Mouse (Mus musculus) forebrain, embryonic 11.5 days (tissue): ENCODE measurements around the gene Smyd4. TPM values are rescaled to one million over a fixed set of nuclear protein-coding genes. Genes with fewer than 3 reads are reported as not detected.

Source experiments
- ATAC-seq: fragments of 200-750 bp; cut with Nextera tagmentation; replicated peaks from 2 replicates; pipeline ENCODE4 v1.8.0; 2017; ENCODE audit warnings: moderate TSS enrichment; ENCODE audit not compliant: low FRiP score
- DNase-seq: peaks from one replicate; pipeline ENCODE4 v3.0.0-alpha.2; 2017; ENCODE audit warnings: low spot score
- H3K27ac ChIP-seq: fragments of 300-500 bp; sonication (generic); 2 replicates; pipeline ENCODE4 v1.5.1; 2014; ENCODE audit warnings: low read depth, low read length
- H3K27me3 ChIP-seq: fragments of 300-500 bp; sonication (generic); 2 replicates; pipeline ENCODE4 v1.6.1; 2014; ENCODE audit warnings: mild to moderate bottlenecking, low read length, mixed read lengths; ENCODE audit not compliant: control insufficient read depth, insufficient read depth
- H3K36me3 ChIP-seq: fragments of 300-500 bp; sonication (generic); 2 replicates; pipeline ENCODE4 v1.6.1; 2014; ENCODE audit warnings: mild to moderate bottlenecking, low read length, moderate library complexity, mixed read lengths; ENCODE audit not compliant: control insufficient read depth, insufficient read depth
- H3K4me1 ChIP-seq: fragments of 300-500 bp; sonication (generic); replicated peaks from 2 replicates; pipeline ENCODE4 v1.6.1; 2014; ENCODE audit warnings: low read length, mixed read lengths; ENCODE audit not compliant: control insufficient read depth, insufficient read depth
- H3K4me2 ChIP-seq: fragments of 300-500 bp; sonication (generic); 2 replicates; pipeline ENCODE4 v1.6.1; 2014; ENCODE audit warnings: low read depth, mild to moderate bottlenecking, low read length, moderate library complexity, mixed read lengths; ENCODE audit not compliant: severe bottlenecking
- H3K4me3 ChIP-seq: fragments of 300-500 bp; sonication (generic); 2 replicates; pipeline ENCODE4 v1.5.1; 2014; ENCODE audit warnings: low read depth, low read length
- H3K9ac ChIP-seq: fragments of 300-500 bp; sonication (generic); 2 replicates; pipeline ENCODE4 v1.6.1; 2014; ENCODE audit warnings: low read length
- H3K9me3 ChIP-seq: fragments of 300-500 bp; sonication (generic); 2 replicates; pipeline ENCODE4 v1.6.1; 2016; ENCODE audit warnings: low read length, mixed read lengths; ENCODE audit not compliant: control insufficient read depth
- WGBS: fragments of 180-500 bp; shearing (Covaris S2); extraction: QIAGEN DNeasy Blood & Tissue Kit; methylation state at CpG from one replicate; pipeline ENCODE4 v1.1.7; 2014; 5-methylcytosine and 5-hydroxymethylcytosine counted together
- polyA plus RNA-seq: library from polyadenylated mRNA; unstranded; fragments of >200 nt; fragmentation: Nextera tagmentation; extraction: Ambion mirVana; gene quantifications from 2 replicates; pipeline ENCODE4 v1.2.1, GENCODE M21; 2014

The Smyd4 gene
- polyA plus RNA-seq, 1 experiment from 2014 or later: 20.0 TPM

GRCm38 (mm10) chr11:75415994-75416393 is 67.8 kb downstream of the Smyd4 start:
- no peak overlapping the region for H3K27ac ChIP-seq
- H3K36me3 ChIP-seq: no peaks in the 10 kb centered on the region
- no peaks in the 10 kb centered on the region; the same call in 1 of the 2 replicates for H3K4me1 ChIP-seq
- H3K4me2 ChIP-seq: no peak overlapping the region
- no peak overlapping the region for H3K9ac ChIP-seq
- no peak for DNase-seq
- no peak overlapping the region for H3K4me3 ChIP-seq
- H3K27me3 ChIP-seq: no peaks in the 10 kb centered on the region
- no peaks in the 10 kb centered on the region for H3K9me3 ChIP-seq
- ATAC-seq: no peak
- 90% methylated on average over 13 of the region's 13 CpGs for whole genome bisulfite sequencing

- DNase-seq (no peak), ATAC-seq (no peak)
- no peaks in the 10 kb centered on the region for H3K36me3 ChIP-seq
- H3K4me1 ChIP-seq: no peaks in the 10 kb centered on the region; the same call in 1 of the 2 replicates
- WGBS: 86% methylated on average over 7 of the region's 7 CpGs
- no peaks in the 10 kb centered on the region for H3K27me3 ChIP-seq
- no peak overlapping the region for H3K4me2 ChIP-seq
- no peak overlapping the region for H3K27ac ChIP-seq
- H3K4me3 ChIP-seq: no peak overlapping the region
- no peak overlapping the region for H3K9ac ChIP-seq
- H3K9me3 ChIP-seq: no peaks in the 10 kb centered on the region
Measured at GRCm38 (mm10) chr11:75420037-75420436, 71.8 kb downstream of the Smyd4 start.

- Histone ChIP-seq H3K36me3 (no peaks in the 10 kb centered on the region), H3K27me3 (no peaks in the 10 kb centered on the region), H3K9ac (no peak overlapping the region), H3K4me2 (no peak overlapping the region), H3K4me3 (no peak overlapping the region), H3K9me3 (no peaks in the 10 kb centered on the region), H3K27ac (no peak overlapping the region), H3K4me1 (no peaks in the 10 kb centered on the region; the same call in 1 of the 2 replicates)
- ATAC-seq (no peak), DNase-seq (no peak)
- 66% methylated on average over 5 of the region's 5 CpGs for WGBS
Measured at GRCm38 (mm10) chr11:75420810-75421374, 72.7 kb downstream of the Smyd4 start.

- 39% methylated on average over 6 of the region's 6 CpGs for WGBS
- peak overlapping the region; percentile 31; the same call in 1 of the 2 replicates for H3K4me2 ChIP-seq
- no peaks in the 10 kb centered on the region; the same call in 1 of the 2 replicates for H3K4me1 ChIP-seq
- peak overlapping the region; percentile 15; the same call in 1 of the 2 replicates for H3K4me3 ChIP-seq
- no peaks in the 10 kb centered on the region for H3K27me3 ChIP-seq
- no peaks in the 10 kb centered on the region for H3K9me3 ChIP-seq
- H3K27ac ChIP-seq: no peak overlapping the region
- DNase-seq (no peak), ATAC-seq (no peak)
- H3K9ac ChIP-seq: no peak overlapping the region
- H3K36me3 ChIP-seq: no peaks in the 10 kb centered on the region
Measured at GRCm38 (mm10) chr11:75421375-75422012, 73.3 kb downstream of the Smyd4 start.

GRCm38 (mm10) chr11:75422013-75422792 is 74.0 kb downstream of the Smyd4 start, which contains the start of gene Serpinf1:
Serpinf1 (minus strand) TSS chr11:75422701.
- no peaks in the 10 kb centered on the region for H3K36me3 ChIP-seq
- H3K27me3 ChIP-seq: no peaks in the 10 kb centered on the region
- WGBS: 51% methylated on average over 10 of the region's 10 CpGs
- no peak within 1 kb of the TSS for H3K27ac ChIP-seq
- H3K9me3 ChIP-seq: no peaks in the 10 kb centered on the region
- H3K4me2 ChIP-seq: peak within 1 kb of the TSS; percentile 31; the same call in 1 of the 2 replicates
- peak within 1 kb of the TSS; percentile 15; the same call in 1 of the 2 replicates for H3K4me3 ChIP-seq
- no peak for ATAC-seq
- no peaks in the 10 kb centered on the region; the same call in 1 of the 2 replicates for H3K4me1 ChIP-seq
- DNase-seq: no peak
- no peak within 1 kb of the TSS for H3K9ac ChIP-seq

GRCm38 (mm10) chr11:75423091-75423490 is 74.9 kb downstream of the Smyd4 start:
- WGBS: 86% methylated on average over 3 of the region's 3 CpGs
- Histone ChIP-seq H3K27ac (no peak overlapping the region), H3K27me3 (no peaks in the 10 kb centered on the region), H3K4me1 (no peaks in the 10 kb centered on the region; the same call in 1 of the 2 replicates), H3K4me2 (no peak overlapping the region), H3K9me3 (no peaks in the 10 kb centered on the region), H3K36me3 (no peaks in the 10 kb centered on the region), H3K9ac (no peak overlapping the region), H3K4me3 (no peak overlapping the region)
- no peak for DNase-seq
- ATAC-seq: no peak

- WGBS: 97% methylated on average over 9 of the region's 9 CpGs
- Histone ChIP-seq H3K27ac (no peak overlapping the region), H3K9me3 (no peaks in the 10 kb centered on the region), H3K4me1 (no peaks in the 10 kb centered on the region; the same call in 1 of the 2 replicates), H3K9ac (no peak overlapping the region), H3K27me3 (no peaks in the 10 kb centered on the region), H3K4me3 (no peak overlapping the region), H3K36me3 (no peaks in the 10 kb centered on the region), H3K4me2 (no peak overlapping the region)
- DNase-seq (no peak), ATAC-seq (no peak)
Measured at GRCm38 (mm10) chr11:75424033-75424432, 75.8 kb downstream of the Smyd4 start.

- WGBS: 93% methylated on average over 3 of the region's 3 CpGs
- Histone ChIP-seq H3K27me3 (no peaks in the 10 kb centered on the region), H3K9ac (no peak overlapping the region), H3K36me3 (no peaks in the 10 kb centered on the region), H3K4me2 (no peak overlapping the region), H3K9me3 (no peaks in the 10 kb centered on the region), H3K27ac (no peak overlapping the region), H3K4me3 (no peak overlapping the region), H3K4me1 (no peaks in the 10 kb centered on the region; the same call in 1 of the 2 replicates)
- ATAC-seq (no peak), DNase-seq (no peak)
Measured at GRCm38 (mm10) chr11:75424459-75424858, 76.2 kb downstream of the Smyd4 start.
